ENCODE assay signal across 9 mouse cellular contexts in genomic region chr13:56266435-56266834, GRCm38 (mm10). TPM values are rescaled to one million over a fixed set of nuclear protein-coding genes. Genes with fewer than 3 reads are reported as not detected.
DNase-seq lines count a peak whose midpoint lies in the region; ATAC-seq lines count a peak whose summit lies in the region.
"Had no signal": no experiment of that assay in that cellular context is flagged by ENCODE, and none has a peak within 500 bp of the region (broad histone marks: within the 10 kb centered on the region; RNA-seq: fewer than 3 reads in every experiment).

No protein-coding gene starts in this region.

- H3K9ac ChIP-seq in embryonic facial prominence, embryonic 11.5 days (replicated peaks; ENCODE audit: low read length): no peak overlapping the region

- ATAC-seq in embryonic facial prominence, embryonic 11.5 days (replicated peaks; ENCODE audit: insufficient number of reproducible peaks, low FRiP score, low TSS enrichment, low read depth): no peak; the same call in 1 of the 2 replicates

- H3K9me3 ChIP-seq in embryonic facial prominence, embryonic 11.5 days (replicated peaks; ENCODE audit: control insufficient read depth, low read length): no peaks in the 10 kb centered on the region; the same call in 1 of the 2 replicates

- no peaks in the 10 kb centered on the region for H3K36me3 ChIP-seq in embryonic facial prominence, embryonic 11.5 days (replicated peaks; ENCODE audit: control insufficient read depth, insufficient read depth, low read depth, low read length)

- intact Hi-C loops in heart, postnatal 10 days (cut with DNase I): loop anchor here (1.0 kb wide), 1 partner anchor 69 kb away; no protein-coding TSS in a partner anchor

- 43% methylated on average over 8 of the region's 8 CpGs for WGBS in embryonic facial prominence, embryonic 11.5 days

- H3K27me3 ChIP-seq in embryonic facial prominence, embryonic 11.5 days (ENCODE audit: control insufficient read depth, insufficient read depth, low read length): peaks cover 9% of the 10 kb centered on the region; the same call in 1 of the 2 replicates

- no peak overlapping the region for H3K4me3 ChIP-seq in embryonic facial prominence, embryonic 11.5 days (ENCODE audit: low read depth, low read length)

- no peaks in the 10 kb centered on the region for H3K4me1 ChIP-seq in embryonic facial prominence, embryonic 11.5 days (ENCODE audit: control insufficient read depth, insufficient read depth, low read length)

- no peak overlapping the region for H3K27ac ChIP-seq in embryonic facial prominence, embryonic 11.5 days (replicated peaks; ENCODE audit: low read depth, low read length)

- H3K4me2 ChIP-seq in embryonic facial prominence, embryonic 11.5 days (ENCODE audit: low read depth, low read length): no peak overlapping the region

- peak; percentile 35 to 56 for DNase-seq in heart, postnatal 10 days
- DNase-seq in heart, adult 9 months (ENCODE audit: low spot score in 2 of 2): no peak
- DNase-seq in urinary bladder, postnatal 14 days (ENCODE audit: low spot score): peak; percentile 17
- no peak for DNase-seq in urinary bladder, postnatal 4 days (ENCODE audit: low spot score in 2 of 2)
- DNase-seq in embryonic facial prominence, embryonic 11.5 days (ENCODE audit: low spot score): peak; percentile 68
- peak; percentile 35 for DNase-seq in lung, postnatal 25 days (ENCODE audit: low spot score)
- no peak for DNase-seq in spleen, adult 18-20 months
- no peak for DNase-seq in ovary, postnatal 10 days (ENCODE audit: low spot score)

RNA-seq across cellular contexts. Expression of gene Neurog1, which starts 14.5 kb away (rescaled TPM):
- not detected for total RNA-seq in heart, postnatal 10 days (2021)
- polyA plus RNA-seq in embryonic facial prominence, embryonic 11.5 days (2014; fragmentation: Nextera tagmentation; extraction: Ambion mirVana): 8.6 and 10.5 TPM in 2 replicates
- total RNA-seq: layer of hippocampus, postnatal 14 days had no signal

RNA-seq across cellular contexts. Expression of gene Cxcl14, which starts 29.9 kb away (rescaled TPM):
- total RNA-seq in heart, postnatal 10 days (2021): under 1 TPM; 0.17 to 0.96 TPM
- polyA plus RNA-seq in embryonic facial prominence, embryonic 11.5 days (2014; fragmentation: Nextera tagmentation; extraction: Ambion mirVana): 104 and 108 TPM in 2 replicates

Comparison
In these comparisons a context has a peak if more than half of its experiments do, and no peak if none do; other contexts are left out.
1. DNase-seq: peak in heart, postnatal 10 days (2 of 2), urinary bladder, postnatal 14 days (single experiment), embryonic facial prominence, embryonic 11.5 days (single experiment) and lung, postnatal 25 days (single experiment); none in heart, adult 9 months (0 of 2), urinary bladder, postnatal 4 days (0 of 2), spleen, adult 18-20 months (0 of 2) and ovary, postnatal 10 days (single experiment).